Mouse (Mus musculus): ENCODE data around the gene Efemp1. TPM values are rescaled to one million over a fixed set of nuclear protein-coding genes. Genes with fewer than 3 reads are reported as not detected.

The Efemp1 gene
- total RNA-seq (2017): 1.6 TPM in 1 of 2 replicates, not detected in the other

GRCm38 (mm10) chr11:28853102-28853800 is at the start of gene Efemp1:
Gene Efemp1, plus strand, starts transcription at chr11:28853204.
- peak; percentile 39 to 59; a peak in 3 of 4 replicates for ATAC-seq (replicated peaks in 1 of 2; ENCODE audit: insufficient read depth in 1 of 2, low FRiP score in 2 of 2, low TSS enrichment in 1 of 2, low read depth in 1 of 2, poor library complexity in 2 of 2, severe bottlenecking in 2 of 2)

GRCm38 (mm10) chr11:28808685-28809084 is 44.3 kb upstream of the Efemp1 start:
- peak in 1 of 2 experiments; percentile 41; a peak in 1 of 4 replicates for ATAC-seq (replicated peaks in 1 of 2; ENCODE audit: insufficient read depth in 1 of 2, low FRiP score in 2 of 2, low TSS enrichment in 1 of 2, low read depth in 1 of 2, poor library complexity in 2 of 2, severe bottlenecking in 2 of 2)

GRCm38 (mm10) chr11:28811874-28812273 is 41.1 kb upstream of the Efemp1 start:
- peak; percentile 54 to 63 for ATAC-seq (replicated peaks in 1 of 2; ENCODE audit: insufficient read depth in 1 of 2, low FRiP score in 2 of 2, low TSS enrichment in 1 of 2, low read depth in 1 of 2, poor library complexity in 2 of 2, severe bottlenecking in 2 of 2)

- peak; percentile 92 to 97 for ATAC-seq (replicated peaks in 1 of 2; ENCODE audit: insufficient read depth in 1 of 2, low FRiP score in 2 of 2, low TSS enrichment in 1 of 2, low read depth in 1 of 2, poor library complexity in 2 of 2, severe bottlenecking in 2 of 2)
These were observed 40.4 kb upstream of the Efemp1 start for GRCm38 (mm10) chr11:28812564-28812963.

GRCm38 (mm10) chr11:28817405-28817804 is 35.6 kb upstream of the Efemp1 start:
- no peak for ATAC-seq (replicated peaks in 1 of 2; ENCODE audit: insufficient read depth in 1 of 2, low FRiP score in 2 of 2, low TSS enrichment in 1 of 2, low read depth in 1 of 2, poor library complexity in 2 of 2, severe bottlenecking in 2 of 2)

- no peak for ATAC-seq (replicated peaks in 1 of 2; ENCODE audit: insufficient read depth in 1 of 2, low FRiP score in 2 of 2, low TSS enrichment in 1 of 2, low read depth in 1 of 2, poor library complexity in 2 of 2, severe bottlenecking in 2 of 2)
These were observed 26.1 kb upstream of the Efemp1 start for GRCm38 (mm10) chr11:28826950-28827349.

GRCm38 (mm10) chr11:28833809-28834208 is 19.2 kb upstream of the Efemp1 start:
- ATAC-seq (replicated peaks in 1 of 2; ENCODE audit: insufficient read depth in 1 of 2, low FRiP score in 2 of 2, low TSS enrichment in 1 of 2, low read depth in 1 of 2, poor library complexity in 2 of 2, severe bottlenecking in 2 of 2): no peak

- ATAC-seq (replicated peaks in 1 of 2; ENCODE audit: insufficient read depth in 1 of 2, low FRiP score in 2 of 2, low TSS enrichment in 1 of 2, low read depth in 1 of 2, poor library complexity in 2 of 2, severe bottlenecking in 2 of 2): no peak
These were observed 17.9 kb upstream of the Efemp1 start for GRCm38 (mm10) chr11:28835141-28835540.

GRCm38 (mm10) chr11:28849841-28850240 is 3.2 kb upstream of the Efemp1 start:
- no peak for ATAC-seq (replicated peaks in 1 of 2; ENCODE audit: insufficient read depth in 1 of 2, low FRiP score in 2 of 2, low TSS enrichment in 1 of 2, low read depth in 1 of 2, poor library complexity in 2 of 2, severe bottlenecking in 2 of 2)

- ATAC-seq (replicated peaks in 1 of 2; ENCODE audit: insufficient read depth in 1 of 2, low FRiP score in 2 of 2, low TSS enrichment in 1 of 2, low read depth in 1 of 2, poor library complexity in 2 of 2, severe bottlenecking in 2 of 2): no peak
These were observed 1.4 kb upstream of the Efemp1 start for GRCm38 (mm10) chr11:28851645-28852044.

- ATAC-seq (replicated peaks in 1 of 2; ENCODE audit: insufficient read depth in 1 of 2, low FRiP score in 2 of 2, low TSS enrichment in 1 of 2, low read depth in 1 of 2, poor library complexity in 2 of 2, severe bottlenecking in 2 of 2): no peak
These were observed 564 bp upstream of the Efemp1 start for GRCm38 (mm10) chr11:28852361-28852919.

GRCm38 (mm10) chr11:28859125-28859524 is 6.1 kb downstream of the Efemp1 start:
- ATAC-seq (replicated peaks in 1 of 2; ENCODE audit: insufficient read depth in 1 of 2, low FRiP score in 2 of 2, low TSS enrichment in 1 of 2, low read depth in 1 of 2, poor library complexity in 2 of 2, severe bottlenecking in 2 of 2): no peak

- no peak for ATAC-seq (replicated peaks in 1 of 2; ENCODE audit: insufficient read depth in 1 of 2, low FRiP score in 2 of 2, low TSS enrichment in 1 of 2, low read depth in 1 of 2, poor library complexity in 2 of 2, severe bottlenecking in 2 of 2)
These were observed 16.1 kb downstream of the Efemp1 start for GRCm38 (mm10) chr11:28869129-28869528.

GRCm38 (mm10) chr11:28881381-28881976 is 28.5 kb downstream of the Efemp1 start:
- ATAC-seq (replicated peaks in 1 of 2; ENCODE audit: insufficient read depth in 1 of 2, low FRiP score in 2 of 2, low TSS enrichment in 1 of 2, low read depth in 1 of 2, poor library complexity in 2 of 2, severe bottlenecking in 2 of 2): no peak

- no peak for ATAC-seq (replicated peaks in 1 of 2; ENCODE audit: insufficient read depth in 1 of 2, low FRiP score in 2 of 2, low TSS enrichment in 1 of 2, low read depth in 1 of 2, poor library complexity in 2 of 2, severe bottlenecking in 2 of 2)
These were observed 30.1 kb downstream of the Efemp1 start for GRCm38 (mm10) chr11:28883106-28883505.

GRCm38 (mm10) chr11:28889538-28889937 is 36.5 kb downstream of the Efemp1 start:
- ATAC-seq (replicated peaks in 1 of 2; ENCODE audit: insufficient read depth in 1 of 2, low FRiP score in 2 of 2, low TSS enrichment in 1 of 2, low read depth in 1 of 2, poor library complexity in 2 of 2, severe bottlenecking in 2 of 2): no peak

- no peak for ATAC-seq (replicated peaks in 1 of 2; ENCODE audit: insufficient read depth in 1 of 2, low FRiP score in 2 of 2, low TSS enrichment in 1 of 2, low read depth in 1 of 2, poor library complexity in 2 of 2, severe bottlenecking in 2 of 2)
These were observed 38.5 kb downstream of the Efemp1 start for GRCm38 (mm10) chr11:28891515-28891914.

- no peak for ATAC-seq (replicated peaks in 1 of 2; ENCODE audit: insufficient read depth in 1 of 2, low FRiP score in 2 of 2, low TSS enrichment in 1 of 2, low read depth in 1 of 2, poor library complexity in 2 of 2, severe bottlenecking in 2 of 2)
These were observed 46.4 kb downstream of the Efemp1 start for GRCm38 (mm10) chr11:28899420-28899819.
